Mouse (Mus musculus) testis, adult 2 months (tissue): ENCODE data around the gene Zfp933. TPM values are rescaled to one million over a fixed set of nuclear protein-coding genes. Genes with fewer than 3 reads are reported as not detected.
"Not testable (repeated sequence)": the region's sequence is repeated elsewhere in the genome, so short reads cannot be mapped to it uniquely, and the experiment has no call there.

Experiments
- H3K27ac ChIP-seq: fragments of 200-500 bp; 2 replicates; pipeline ENCODE4 v1.5.1; 2012; ENCODE audit warnings: low read depth, low read length; ENCODE audit not compliant: control insufficient read depth, insufficient read depth
- H3K27me3 ChIP-seq: fragments of 200-500 bp; 2 replicates; pipeline ENCODE4 v1.6.1; 2012; ENCODE audit warnings: mild to moderate bottlenecking, low read length, moderate library complexity; ENCODE audit not compliant: control insufficient read depth, insufficient read depth
- H3K36me3 ChIP-seq: fragments of 200-500 bp; 2 replicates; pipeline ENCODE4 v1.6.1; 2012; ENCODE audit warnings: mild to moderate bottlenecking, low read length; ENCODE audit not compliant: control insufficient read depth, insufficient read depth
- H3K4me1 ChIP-seq: fragments of 200-500 bp; 2 replicates; pipeline ENCODE4 v1.6.1; 2012; ENCODE audit warnings: low read length; ENCODE audit not compliant: control insufficient read depth, insufficient read depth
- H3K4me3 ChIP-seq: fragments of 200-500 bp; 2 replicates; pipeline ENCODE4 v1.5.1; 2012; ENCODE audit warnings: low read depth, mild to moderate bottlenecking, low read length, moderate library complexity, mixed read lengths; ENCODE audit not compliant: control insufficient read depth
- CTCF ChIP-seq: fragments of 200-500 bp; IDR thresholded peaks from 2 replicates; pipeline ENCODE4 v1.5.1; 2012; ENCODE audit warnings: low read depth, mild to moderate bottlenecking, inconsistent platforms, low read length, moderate library complexity; ENCODE audit not compliant: control insufficient read depth, insufficient read depth, insufficient replicate concordance
- POLR2A ChIP-seq: fragments of 200-500 bp; IDR thresholded peaks from 2 replicates; pipeline ENCODE4 v1.6.1; 2012; ENCODE audit warnings: low read depth, mild to moderate bottlenecking, inconsistent platforms, low read length, moderate library complexity; ENCODE audit not compliant: control insufficient read depth
- polyA plus RNA-seq: library from polyadenylated mRNA; depleted of rRNA; stranded (reverse); fragments of >200 nt; gene quantifications from 2 replicates; pipeline ENCODE4 v1.2.3, GENCODE M21; 2012

Zfp933 gene
- polyA plus RNA-seq, 1 experiment = 2.3 TPM

DNA sequence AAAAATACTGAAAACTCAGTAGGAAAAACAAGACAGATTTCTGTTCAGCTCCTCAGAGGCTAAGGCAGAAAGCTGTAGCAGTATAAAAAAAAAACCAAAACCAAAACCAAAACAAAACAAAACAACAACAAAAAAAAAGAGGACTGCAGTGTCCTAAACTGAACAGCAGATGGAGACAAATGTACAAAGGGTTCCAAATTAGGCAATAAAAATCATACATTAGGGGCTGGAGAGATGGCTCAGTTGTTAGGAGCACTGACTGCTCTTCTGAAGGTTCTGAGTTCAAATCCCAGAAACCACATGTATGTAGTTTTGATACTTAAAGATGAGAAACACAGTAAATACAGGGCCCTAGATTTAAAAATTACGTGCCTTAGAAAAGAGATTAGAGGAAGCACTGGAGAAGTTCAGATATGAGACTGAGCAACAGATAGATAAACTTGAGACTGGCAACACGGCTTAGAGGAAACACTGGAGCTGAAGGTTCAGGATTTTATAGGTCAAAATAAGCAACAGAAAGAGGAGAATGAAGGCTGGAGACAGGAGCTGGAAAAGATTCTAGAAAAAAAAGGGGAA lies 33.5 kb downstream of the Zfp933 start:
- no peaks in the 10 kb centered on the region for H3K27me3 ChIP-seq
- no peaks in the 10 kb centered on the region for H3K36me3 ChIP-seq

DNA sequence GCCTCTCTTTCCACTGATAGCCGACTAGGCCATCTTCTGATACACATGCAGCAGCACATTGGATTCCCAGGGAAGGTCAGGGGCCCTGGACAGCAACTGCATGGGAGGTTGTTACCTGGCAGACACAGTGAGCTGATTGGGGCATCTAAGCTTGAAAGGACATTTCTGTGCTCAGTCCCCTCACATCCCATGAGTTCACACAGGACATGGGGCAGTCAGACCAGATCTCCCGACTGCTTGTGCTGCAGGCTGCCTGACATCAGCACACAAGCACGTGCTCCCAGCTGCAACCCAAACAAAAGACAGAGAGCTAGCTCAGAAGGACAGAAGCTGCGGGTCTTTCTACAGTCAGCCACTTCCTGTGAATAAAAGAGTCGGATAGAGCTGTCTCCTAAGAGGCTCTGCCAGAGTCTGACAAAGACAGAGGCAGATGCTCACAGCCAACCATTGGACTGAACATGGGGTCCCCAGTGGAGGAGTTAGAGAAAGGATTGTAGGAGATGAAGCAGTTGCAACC lies 34.9 kb downstream of the Zfp933 start:
- Histone ChIP-seq H3K27me3 (no peaks in the 10 kb centered on the region), H3K4me1 (no peaks in the 10 kb centered on the region; the same call in 1 of the 2 replicates), H3K4me3 (no peak overlapping the region), H3K36me3 (no peaks in the 10 kb centered on the region), H3K27ac (no peak overlapping the region)
- no peak for TF ChIP-seq CTCF
- TF ChIP-seq POLR2A = no peak

More for the DNA sequence above, 33.5 kb downstream of the Zfp933 start:
- H3K4me1 ChIP-seq = no peaks in the 10 kb centered on the region; the same call in 1 of the 2 replicates
- no peak for TF ChIP-seq POLR2A
- TF ChIP-seq CTCF = no peak
- no peak overlapping the region for H3K27ac ChIP-seq
- no peak overlapping the region for H3K4me3 ChIP-seq

DNA sequence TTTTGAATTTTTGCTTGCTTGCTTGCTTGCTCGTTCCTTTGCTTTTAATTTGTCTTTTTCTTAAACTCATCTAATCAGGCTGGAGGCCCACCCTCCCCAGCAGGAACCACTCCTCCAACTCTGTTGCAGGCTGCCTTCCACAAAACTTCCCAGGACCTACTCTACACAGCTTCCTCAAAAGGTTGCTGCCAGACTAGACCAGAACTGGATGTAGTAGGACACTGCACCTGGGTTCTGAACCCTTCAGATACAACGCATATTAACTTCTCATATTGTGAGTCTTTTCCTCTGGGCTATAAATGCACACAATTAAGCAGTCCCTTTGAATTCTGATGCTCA lies 38.2 kb downstream of the Zfp933 start:
- not testable (repeated sequence) for H3K27ac ChIP-seq, H3K4me3 ChIP-seq, H3K4me1 ChIP-seq, H3K27me3 ChIP-seq, H3K36me3 ChIP-seq

DNA sequence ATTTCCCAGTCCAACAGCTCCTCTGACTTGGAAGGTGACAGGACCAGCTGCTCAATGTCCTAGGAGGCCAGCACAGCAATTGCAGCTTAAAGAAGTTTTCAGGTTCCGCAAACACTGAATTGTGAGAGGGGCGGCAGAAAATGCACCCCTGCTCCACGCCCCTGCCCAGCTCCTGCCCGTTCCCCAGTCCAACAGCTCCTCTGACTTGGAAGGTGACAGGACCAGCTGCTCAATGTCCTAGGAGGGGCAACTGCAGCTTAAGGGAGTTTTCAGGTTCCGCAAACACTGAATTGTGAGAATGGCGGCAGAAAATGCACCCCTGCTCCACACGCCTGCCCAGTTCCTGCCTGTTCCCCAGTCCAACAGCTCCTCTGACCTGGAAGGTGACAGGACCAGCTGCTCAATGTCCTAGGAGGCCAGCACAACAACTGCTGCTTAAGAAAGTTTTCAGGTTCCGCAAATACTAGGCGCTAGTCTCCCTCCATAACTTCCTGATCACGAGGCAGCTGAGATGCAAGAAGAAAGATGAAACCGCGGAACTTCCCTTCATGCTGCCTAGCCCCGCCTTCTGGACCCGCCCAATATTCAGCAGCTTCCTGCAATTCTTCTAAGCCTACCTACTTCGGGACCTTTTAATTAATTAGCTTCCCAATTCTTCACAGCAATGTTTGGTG lies 38.7 kb downstream of the Zfp933 start, which contains the start of gene Zfp984:
Gene Zfp984 (minus strand): TSS at position 497 of the 674 bp plus-strand sequence.
- Histone ChIP-seq H3K27ac (peak within 1 kb of the TSS; percentile 23; the same call in 1 of the 2 replicates), H3K4me3 (peak within 1 kb of the TSS; percentile 62)
- H3K4me1 ChIP-seq, H3K36me3 ChIP-seq, H3K27me3 ChIP-seq: not testable (repeated sequence)

DNA sequence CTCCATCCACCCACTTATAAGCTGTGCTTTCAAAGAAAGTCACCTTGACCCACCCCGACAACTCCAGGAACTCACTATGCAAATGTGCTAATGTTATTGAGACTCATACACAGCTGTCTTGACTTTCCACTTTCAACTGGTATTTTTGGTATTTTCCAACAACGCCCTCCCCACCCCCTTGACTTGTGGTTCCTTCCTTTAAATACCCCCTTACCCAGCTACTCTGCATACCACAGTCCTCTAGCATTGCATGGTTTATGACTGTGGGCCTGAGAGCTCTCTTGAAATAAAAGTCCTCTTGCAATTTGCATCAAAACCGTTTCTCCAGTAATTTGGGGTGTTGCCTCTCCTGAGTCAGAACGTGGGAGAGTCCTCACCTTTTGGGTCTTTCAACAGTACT lies 39.7 kb downstream of the Zfp933 start:
- H3K36me3 ChIP-seq, H3K27me3 ChIP-seq, H3K4me3 ChIP-seq, H3K4me1 ChIP-seq, H3K27ac ChIP-seq: not testable (repeated sequence)

DNA sequence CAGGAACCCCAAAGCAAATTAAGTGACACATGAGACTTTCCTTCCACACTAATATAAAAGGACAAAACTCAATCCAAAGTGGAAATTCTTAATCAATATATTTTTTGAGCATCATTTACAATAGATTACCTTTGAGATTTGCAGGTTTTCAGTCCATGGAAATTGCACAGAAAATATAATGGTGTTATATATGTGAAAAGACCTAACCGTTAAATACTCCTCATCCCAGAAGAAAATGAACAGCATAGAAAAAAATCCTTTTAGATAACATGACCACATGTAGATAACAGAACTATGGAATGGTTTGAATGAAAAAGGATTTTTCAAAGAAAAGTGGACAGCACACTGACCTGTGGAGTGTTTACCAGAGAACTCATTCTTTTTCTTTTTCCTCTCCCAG lies 52.9 kb downstream of the Zfp933 start:
- H3K27me3 ChIP-seq, H3K4me3 ChIP-seq, H3K36me3 ChIP-seq, H3K27ac ChIP-seq, H3K4me1 ChIP-seq: not testable (repeated sequence)

DNA sequence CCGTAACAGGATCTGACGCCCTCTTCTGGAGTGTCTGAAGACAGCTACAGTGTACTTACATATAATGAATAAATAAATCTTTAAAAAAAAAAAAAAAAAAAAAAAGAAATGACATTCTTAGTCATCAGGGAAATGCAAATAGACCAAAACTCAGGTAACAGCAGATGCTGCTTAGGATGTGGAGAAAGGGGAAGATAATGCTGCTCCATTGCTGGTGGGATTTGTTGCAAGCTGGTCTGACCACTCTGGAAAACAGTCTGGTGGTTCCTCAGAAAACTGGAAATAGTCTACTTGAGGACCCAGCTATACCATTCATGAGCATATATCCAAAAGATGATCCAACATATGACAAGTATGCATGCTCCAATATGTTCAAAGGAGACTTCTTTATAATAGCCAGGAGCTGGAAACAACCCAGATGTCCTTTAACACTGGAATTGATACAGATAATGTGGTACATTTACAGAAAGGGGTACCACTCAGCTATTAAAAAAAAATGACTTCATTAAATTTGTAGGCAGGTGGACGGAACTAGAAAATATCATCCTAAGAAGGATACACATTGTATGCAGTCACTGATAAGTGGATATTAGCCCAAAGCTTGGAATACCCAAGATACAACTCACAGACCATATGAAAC lies 54.0 kb downstream of the Zfp933 start:
- H3K4me1 ChIP-seq, H3K27ac ChIP-seq: not testable (repeated sequence)

DNA sequence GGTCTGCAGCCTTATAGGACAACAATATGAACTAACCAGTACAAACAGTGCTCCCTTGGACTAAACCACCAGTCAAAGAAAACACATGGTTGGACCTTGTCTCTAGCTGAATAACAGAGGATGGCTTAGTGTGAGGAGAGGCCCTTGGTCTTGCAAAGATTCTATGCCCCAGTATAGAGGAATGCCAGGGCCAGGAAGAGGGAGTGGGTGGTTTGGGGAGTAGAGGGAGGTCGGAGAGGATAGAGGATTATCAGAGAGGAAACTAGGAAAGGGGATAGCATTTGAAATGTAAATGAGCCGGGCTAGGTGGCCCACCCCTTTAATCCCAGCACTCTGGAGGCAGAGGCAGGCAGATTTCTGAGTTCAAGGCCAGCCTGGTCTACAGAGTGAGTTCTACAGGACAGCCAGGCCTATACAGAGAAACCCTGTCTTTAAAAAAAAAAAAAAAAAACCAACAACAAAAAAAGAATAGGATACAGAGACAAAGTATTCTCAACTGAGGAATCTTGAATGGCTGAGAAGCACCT lies 54.7 kb downstream of the Zfp933 start:
- not testable (repeated sequence) for H3K4me1 ChIP-seq, H3K27ac ChIP-seq, H3K27me3 ChIP-seq, H3K4me3 ChIP-seq, H3K36me3 ChIP-seq

More for the DNA sequence above, 54.0 kb downstream of the Zfp933 start:
- not testable (repeated sequence) for H3K27me3 ChIP-seq, H3K4me3 ChIP-seq, H3K36me3 ChIP-seq

DNA sequence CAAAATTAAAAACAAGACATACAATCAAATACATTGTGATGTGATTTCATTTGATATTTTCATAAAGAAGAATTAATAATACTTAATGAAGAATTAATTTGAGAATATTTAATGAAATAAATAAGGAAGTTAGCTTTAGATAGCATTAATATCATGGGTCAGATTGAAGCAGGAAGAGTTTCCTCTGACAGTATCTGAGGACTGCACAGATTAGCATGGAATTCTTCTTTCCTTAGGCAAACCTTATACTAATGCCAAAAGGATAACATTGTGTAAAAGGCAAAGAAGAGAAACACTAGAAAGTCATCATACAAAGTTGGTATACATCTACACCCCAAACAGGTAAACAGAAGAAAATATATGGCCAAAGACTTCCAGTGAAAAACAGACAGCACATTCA lies 56.4 kb downstream of the Zfp933 start:
- H3K4me1 ChIP-seq, H3K27ac ChIP-seq, H3K4me3 ChIP-seq, H3K27me3 ChIP-seq, H3K36me3 ChIP-seq: not testable (repeated sequence)
